Mouse (Mus musculus) limb, embryonic 10.5 days (tissue): Measurements from ENCODE around the gene Mbnl1. TPM values are rescaled to one million over a fixed set of nuclear protein-coding genes. Genes with fewer than 3 reads are reported as not detected.

Experiments
- DNase-seq: peaks from one replicate; pipeline ENCODE4 v3.0.0-alpha.2; 2017; ENCODE audit warnings: low spot score
- H3K27ac ChIP-seq: fragments of 300-500 bp; sonication (generic); 2 replicates; pipeline ENCODE4 v1.5.1; 2016; ENCODE audit warnings: mild to moderate bottlenecking
- H3K27me3 ChIP-seq: fragments of 300-500 bp; sonication (generic); 2 replicates; pipeline ENCODE4 v1.6.1; 2016; ENCODE audit warnings: low read depth, mild to moderate bottlenecking; ENCODE audit not compliant: poor library complexity, severe bottlenecking
- H3K36me3 ChIP-seq: fragments of 300-500 bp; sonication (generic); 2 replicates; pipeline ENCODE4 v1.6.1; 2016; ENCODE audit warnings: mild to moderate bottlenecking, moderate library complexity
- H3K4me1 ChIP-seq: fragments of 300-500 bp; sonication (generic); 2 replicates; pipeline ENCODE4 v1.6.1; 2016
- H3K4me3 ChIP-seq: fragments of 300-500 bp; sonication (generic); 2 replicates; pipeline ENCODE4 v1.5.1; 2016; ENCODE audit warnings: mild to moderate bottlenecking, moderate library complexity
- H3K9me3 ChIP-seq: fragments of 300-500 bp; sonication (generic); replicated peaks from 2 replicates; pipeline ENCODE4 v1.6.1; 2016; ENCODE audit warnings: mild to moderate bottlenecking
- WGBS: fragments of 180-500 bp; shearing (Covaris S2); methylation state at CpG from one replicate; pipeline ENCODE4 v1.1.7; 2016; 5-methylcytosine and 5-hydroxymethylcytosine counted together
- polyA plus RNA-seq: library from polyadenylated mRNA; unstranded; fragments of >200 nt; fragmentation: Nextera tagmentation; extraction: Ambion mirVana; gene quantifications from 2 replicates; pipeline ENCODE4 v1.2.1, GENCODE M21; 2016

The Mbnl1 gene
- polyA plus RNA-seq, 1 experiment from 2014 or later = 53.1 TPM

- no peak overlapping the region for H3K4me3 ChIP-seq
- H3K4me1 ChIP-seq = no peaks in the 10 kb centered on the region
- no peak for DNase-seq
- no peaks in the 10 kb centered on the region for H3K9me3 ChIP-seq
- 93% methylated on average over 4 of the region's 4 CpGs for whole genome bisulfite sequencing
- H3K27ac ChIP-seq = no peak overlapping the region
- no peaks in the 10 kb centered on the region for H3K27me3 ChIP-seq
- H3K36me3 ChIP-seq = no peaks in the 10 kb centered on the region
These were observed 74.3 kb downstream of the Mbnl1 start for GRCm38 (mm10) chr3:60546904-60547303.

DNA sequence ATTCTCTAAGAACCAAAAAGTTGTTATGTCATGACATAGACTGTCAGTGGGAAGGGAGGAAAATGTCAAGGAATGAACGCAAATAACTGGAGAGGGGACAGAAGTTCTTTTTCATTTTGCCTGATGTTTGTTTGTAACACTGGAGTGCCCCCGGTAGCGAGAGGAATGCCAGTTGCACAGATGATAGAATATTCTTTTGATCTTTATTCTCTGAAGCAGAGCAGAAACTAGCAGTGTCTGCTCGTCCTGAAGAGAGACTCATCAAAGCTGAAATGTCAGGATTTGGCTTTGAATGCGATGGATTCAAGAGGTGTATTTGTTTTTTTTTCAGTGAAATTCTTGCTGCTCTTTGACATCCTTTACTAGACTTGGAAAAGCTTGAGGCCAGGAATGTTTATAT, 77.9 kb downstream of the Mbnl1 start:
- H3K4me3 ChIP-seq = no peak overlapping the region
- H3K27me3 ChIP-seq = no peaks in the 10 kb centered on the region
- H3K4me1 ChIP-seq = no peaks in the 10 kb centered on the region
- no peaks in the 10 kb centered on the region for H3K9me3 ChIP-seq
- H3K36me3 ChIP-seq = no peaks in the 10 kb centered on the region
- WGBS = 68% methylated on average over 5 of the region's 5 CpGs
- H3K27ac ChIP-seq = no peak overlapping the region
- DNase-seq = no peak

GRCm38 (mm10) chr3:60551650-60552049, 79.0 kb downstream of the Mbnl1 start:
- Histone ChIP-seq H3K4me1 (no peaks in the 10 kb centered on the region), H3K4me3 (no peak overlapping the region), H3K27ac (no peak overlapping the region), H3K27me3 (no peaks in the 10 kb centered on the region), H3K36me3 (no peaks in the 10 kb centered on the region), H3K9me3 (no peaks in the 10 kb centered on the region)
- 88% methylated on average over 3 of the region's 3 CpGs for WGBS
- no peak for DNase-seq

- DNase-seq = no peak
- H3K4me3 ChIP-seq = no peak overlapping the region
- H3K27ac ChIP-seq = no peak overlapping the region
- 80% methylated on average over 3 of the region's 3 CpGs for WGBS
- H3K27me3 ChIP-seq = no peaks in the 10 kb centered on the region
- H3K36me3 ChIP-seq = no peaks in the 10 kb centered on the region
- no peaks in the 10 kb centered on the region for H3K9me3 ChIP-seq
- H3K4me1 ChIP-seq = no peaks in the 10 kb centered on the region
These were observed 80.4 kb downstream of the Mbnl1 start for GRCm38 (mm10) chr3:60553011-60553410.

- no peak for DNase-seq
- Histone ChIP-seq H3K9me3 (no peaks in the 10 kb centered on the region), H3K4me3 (no peak overlapping the region), H3K36me3 (no peaks in the 10 kb centered on the region), H3K4me1 (peaks cover 4% of the 10 kb centered on the region; the same call in 1 of the 2 replicates), H3K27me3 (no peaks in the 10 kb centered on the region), H3K27ac (no peak overlapping the region)
- 84% methylated on average over 3 of the region's 3 CpGs for WGBS
These were observed 84.0 kb downstream of the Mbnl1 start for GRCm38 (mm10) chr3:60556596-60556995.

DNA sequence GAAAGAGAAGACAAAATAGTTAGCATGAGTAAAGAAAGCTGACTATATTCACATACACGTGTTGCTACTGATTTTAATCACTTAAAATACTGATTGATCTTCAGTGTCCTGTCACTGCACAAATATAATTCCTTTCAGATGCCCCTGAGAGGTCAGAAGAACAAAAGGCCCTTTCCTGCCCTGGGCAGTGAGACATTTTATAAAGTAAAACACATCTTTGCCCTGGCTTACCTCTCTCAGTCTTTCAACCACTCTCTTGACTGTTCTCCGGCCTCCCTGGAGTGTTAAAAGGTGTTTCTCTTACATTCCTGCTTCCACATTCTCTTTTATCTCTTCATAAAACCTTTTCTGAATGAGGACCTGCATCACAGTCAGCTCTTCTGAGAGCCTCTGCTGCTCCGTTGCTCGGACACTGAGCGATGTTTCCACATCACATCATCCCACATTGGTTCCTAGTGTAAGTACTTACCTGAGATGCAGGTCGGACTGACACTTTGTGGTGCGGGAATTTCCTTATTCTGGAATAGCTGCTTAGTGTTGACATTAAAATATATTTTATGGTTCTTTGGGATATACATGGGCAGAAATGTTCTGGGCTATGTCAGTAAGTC, 85.7 kb downstream of the Mbnl1 start:
- Histone ChIP-seq H3K4me3 (no peak overlapping the region), H3K27ac (no peak overlapping the region), H3K9me3 (no peaks in the 10 kb centered on the region), H3K27me3 (no peaks in the 10 kb centered on the region), H3K36me3 (no peaks in the 10 kb centered on the region), H3K4me1 (peaks cover 15% of the 10 kb centered on the region)
- WGBS = 81% methylated on average over 7 of the region's 7 CpGs
- DNase-seq = no peak

DNA sequence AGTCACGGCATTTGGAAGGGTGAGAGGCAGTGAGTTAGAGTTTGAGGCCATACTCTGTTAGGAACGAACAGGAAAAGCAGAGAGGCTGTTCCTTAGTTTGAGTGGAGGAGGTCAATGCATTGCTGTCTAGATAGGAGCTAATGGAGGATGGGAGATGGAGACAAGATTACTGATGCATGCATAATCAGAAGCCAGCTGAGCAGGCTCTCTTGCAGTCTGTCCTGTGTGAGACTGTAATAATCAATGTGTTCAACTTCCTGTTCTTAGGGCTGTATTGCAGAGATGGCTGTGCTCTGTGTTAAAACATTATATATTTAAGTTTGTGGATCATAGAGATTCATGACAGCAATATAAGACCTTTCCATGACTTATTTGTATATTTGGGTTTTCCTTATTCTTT, 87.1 kb downstream of the Mbnl1 start:
- H3K27me3 ChIP-seq = no peaks in the 10 kb centered on the region
- H3K9me3 ChIP-seq = no peaks in the 10 kb centered on the region
- H3K27ac ChIP-seq = no peak overlapping the region
- no peaks in the 10 kb centered on the region for H3K36me3 ChIP-seq
- no peak overlapping the region for H3K4me3 ChIP-seq
- peaks cover 27% of the 10 kb centered on the region for H3K4me1 ChIP-seq
- no peak for DNase-seq
- WGBS = 84% methylated on average over 2 of the region's 2 CpGs

- WGBS = 74% methylated on average over 10 of the region's 10 CpGs
- peaks cover 23% of the 10 kb centered on the region for H3K4me1 ChIP-seq
- no peak overlapping the region for H3K27ac ChIP-seq
- no peaks in the 10 kb centered on the region for H3K9me3 ChIP-seq
- H3K36me3 ChIP-seq = no peaks in the 10 kb centered on the region
- H3K27me3 ChIP-seq = no peaks in the 10 kb centered on the region
- DNase-seq = no peak
- H3K4me3 ChIP-seq = no peak overlapping the region
These were observed 91.1 kb downstream of the Mbnl1 start for GRCm38 (mm10) chr3:60563529-60564243.

DNA sequence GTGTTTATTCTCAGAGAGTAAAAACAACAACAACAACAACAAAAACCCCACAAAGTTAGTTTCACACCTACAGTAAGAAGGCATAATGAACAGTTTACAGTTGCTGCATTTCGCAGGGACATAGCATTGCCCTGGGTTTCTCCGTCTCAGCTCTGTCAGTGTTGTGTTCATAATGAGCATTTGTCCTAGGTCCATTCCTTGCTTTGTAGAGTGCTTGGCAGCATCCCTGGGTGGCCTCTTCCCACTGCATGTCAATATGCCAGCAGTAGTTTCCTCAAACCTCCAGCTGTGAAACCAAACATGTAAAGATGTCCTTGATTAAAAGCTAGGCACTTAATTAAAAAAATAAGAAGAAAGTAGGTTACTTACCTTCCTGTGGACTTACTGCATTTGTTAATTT, 91.6 kb downstream of the Mbnl1 start:
- H3K27me3 ChIP-seq = no peaks in the 10 kb centered on the region
- H3K9me3 ChIP-seq = no peaks in the 10 kb centered on the region
- DNase-seq = no peak
- H3K4me3 ChIP-seq = no peak overlapping the region
- WGBS = 88% methylated on average over 2 of the region's 2 CpGs
- no peaks in the 10 kb centered on the region for H3K36me3 ChIP-seq
- no peak overlapping the region for H3K27ac ChIP-seq
- H3K4me1 ChIP-seq = peaks cover 23% of the 10 kb centered on the region

DNA sequence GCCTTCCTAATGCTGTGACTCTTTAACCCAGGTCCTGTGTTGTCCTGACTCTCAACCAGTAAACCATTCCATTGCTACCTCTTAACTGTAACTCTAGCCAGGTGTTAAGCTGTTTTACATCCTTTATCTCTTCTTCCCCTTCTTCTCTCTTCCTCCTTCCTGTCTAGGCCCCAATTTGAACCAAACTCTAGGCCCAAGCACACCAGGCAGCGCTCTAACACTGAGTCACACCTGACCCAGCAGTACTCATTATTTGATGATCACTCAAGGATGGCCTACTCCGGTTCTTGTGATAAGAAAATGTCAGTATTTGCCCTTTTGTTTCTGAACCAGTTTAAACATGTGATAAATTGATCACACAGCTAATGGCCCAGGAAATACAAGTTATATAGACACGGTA, 92.6 kb downstream of the Mbnl1 start:
- Histone ChIP-seq H3K4me3 (no peak overlapping the region), H3K9me3 (no peaks in the 10 kb centered on the region), H3K36me3 (no peaks in the 10 kb centered on the region), H3K4me1 (peaks cover 23% of the 10 kb centered on the region), H3K27me3 (no peaks in the 10 kb centered on the region), H3K27ac (no peak overlapping the region)
- DNase-seq = no peak
- WGBS = 93% methylated on average over 3 of the region's 3 CpGs

DNA sequence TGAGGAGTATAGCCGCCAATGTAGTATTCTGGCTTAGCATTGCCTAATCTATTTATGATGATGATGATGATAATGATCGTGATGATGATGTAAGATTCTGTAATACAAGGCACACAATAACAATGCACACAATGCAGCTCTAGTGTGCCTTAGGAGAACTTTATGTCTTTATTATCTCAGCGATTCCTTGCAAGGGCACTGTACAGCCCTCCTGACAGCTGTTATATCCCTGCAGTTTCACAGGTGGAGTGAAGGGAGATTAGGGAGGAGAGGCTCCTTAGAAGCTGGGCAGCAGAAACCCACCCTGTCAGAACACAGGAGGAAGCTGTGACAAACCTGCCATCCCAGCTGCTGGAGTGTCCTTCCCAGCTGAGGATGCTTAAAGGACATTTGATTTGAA, 93.3 kb downstream of the Mbnl1 start:
- Histone ChIP-seq H3K27me3 (no peaks in the 10 kb centered on the region), H3K4me3 (no peak overlapping the region), H3K36me3 (no peaks in the 10 kb centered on the region), H3K27ac (no peak overlapping the region), H3K9me3 (no peaks in the 10 kb centered on the region), H3K4me1 (peaks cover 23% of the 10 kb centered on the region)
- DNase-seq = no peak
- WGBS = 88% methylated on average over 3 of the region's 3 CpGs

DNA sequence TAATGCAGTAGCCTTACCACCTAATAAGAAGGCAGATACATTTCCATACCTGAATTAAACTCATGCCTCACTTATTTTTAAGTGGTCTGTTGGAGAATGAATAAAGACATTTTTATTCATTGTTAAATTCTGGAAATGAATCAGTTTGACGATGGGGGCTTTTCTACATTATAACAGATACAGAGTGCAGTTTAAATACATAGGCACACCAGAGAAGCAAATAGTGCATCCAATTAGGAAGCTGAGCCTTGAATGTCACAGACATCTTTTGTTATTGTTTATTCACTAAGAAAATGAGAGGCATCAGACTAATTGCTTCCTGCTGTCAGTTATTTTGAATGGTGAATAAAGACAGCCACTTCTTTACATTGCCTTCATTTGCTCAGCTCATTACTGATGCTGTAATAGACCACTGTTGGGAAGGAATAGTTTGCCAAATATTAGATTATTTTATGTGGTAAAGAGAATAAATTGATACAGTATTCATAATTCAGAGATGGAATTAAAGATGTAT, 95.6 kb downstream of the Mbnl1 start:
- H3K4me3 ChIP-seq = no peak overlapping the region
- DNase-seq = no peak
- H3K4me1 ChIP-seq = peaks cover 13% of the 10 kb centered on the region
- 76% methylated on average over 1 of the region's 1 CpGs for WGBS
- no peak overlapping the region for H3K27ac ChIP-seq
- H3K9me3 ChIP-seq = no peaks in the 10 kb centered on the region
- H3K27me3 ChIP-seq = no peaks in the 10 kb centered on the region
- H3K36me3 ChIP-seq = no peaks in the 10 kb centered on the region

DNA sequence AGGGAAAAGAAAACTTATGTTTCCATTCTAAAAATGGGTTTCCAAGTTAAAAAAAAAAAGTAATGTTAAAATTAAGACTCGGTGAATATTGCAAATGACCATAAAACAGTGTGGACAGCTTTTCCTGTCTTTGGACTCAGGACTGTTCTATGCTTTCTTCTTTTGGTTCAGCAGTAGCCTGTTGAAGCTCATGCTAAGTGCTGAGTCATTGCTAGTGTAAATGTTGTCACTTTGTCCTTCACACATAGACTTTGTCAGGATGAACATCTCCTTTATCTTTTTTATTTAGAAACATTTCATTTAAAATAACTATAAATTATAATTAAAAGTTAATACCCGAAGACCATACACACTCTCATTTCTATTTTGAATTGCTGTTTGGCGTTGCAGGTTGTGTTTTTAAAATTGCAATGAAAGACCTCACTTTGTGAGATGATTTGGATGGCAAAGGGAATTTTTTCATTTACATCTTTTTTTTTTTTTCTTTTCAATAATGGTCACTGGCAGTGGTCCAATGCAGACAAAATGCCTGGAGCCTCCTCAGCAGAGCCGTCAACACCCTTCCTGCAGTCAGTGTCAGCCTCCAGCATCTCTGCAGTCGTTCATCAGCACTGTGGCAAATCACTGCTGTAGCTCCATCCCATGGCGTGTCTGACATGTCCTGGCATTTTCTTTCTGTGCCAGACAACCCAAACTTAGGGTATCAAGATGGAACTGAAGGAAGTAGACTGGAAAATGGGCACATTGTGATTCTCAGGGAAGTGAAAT, 96.4 kb downstream of the Mbnl1 start:
- WGBS = 78% methylated on average over 6 of the region's 6 CpGs

More for the DNA sequence above, 96.4 kb downstream of the Mbnl1 start:
- no peaks in the 10 kb centered on the region for H3K36me3 ChIP-seq
- no peaks in the 10 kb centered on the region for H3K9me3 ChIP-seq
- no peaks in the 10 kb centered on the region for H3K27me3 ChIP-seq
- H3K27ac ChIP-seq = no peak overlapping the region
- H3K4me3 ChIP-seq = no peak overlapping the region
- H3K4me1 ChIP-seq = peaks cover 6% of the 10 kb centered on the region
- no peak for DNase-seq
